In the genomic region with DNA sequence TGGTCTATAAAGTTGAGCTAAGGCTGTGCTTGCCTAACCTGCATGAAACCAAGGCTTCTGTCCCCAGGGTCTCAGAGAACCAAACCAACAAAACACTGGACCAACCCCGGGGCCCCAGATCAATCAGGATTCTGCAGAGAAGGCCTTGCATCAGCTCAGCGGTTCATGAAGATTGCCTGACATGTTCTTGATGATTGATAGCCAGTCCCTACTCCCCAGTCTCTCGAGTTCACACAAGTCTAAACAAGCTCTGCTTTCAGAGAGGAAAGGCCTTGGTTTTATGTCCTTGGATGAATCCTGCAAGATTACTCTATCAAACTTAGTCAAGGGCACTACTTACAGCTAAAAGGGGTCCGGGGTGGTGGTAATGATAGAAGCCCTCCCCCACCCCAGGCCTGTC, we compare ENCODE assay signal across 20 mouse cellular contexts. TPM values are rescaled to one million over a fixed set of nuclear protein-coding genes. Genes with fewer than 3 reads are reported as not detected.
DNase-seq lines count a peak whose midpoint lies in the region; ATAC-seq and TF ChIP-seq lines count a peak whose summit lies in the region.
"Had no signal": no experiment of that assay in that cellular context is flagged by ENCODE, and none has a peak within 500 bp of the region (broad histone marks: within the 10 kb centered on the region; RNA-seq: fewer than 3 reads in every experiment).

No protein-coding gene starts in this region.

- intact Hi-C loops in gastrocnemius, adult 2 months (cut with DNase I): loop anchor here (10.0 kb wide), 1 partner anchor 942 kb away; no protein-coding TSS in a partner anchor

- peaks cover 17% of the 10 kb centered on the region for H3K4me1 ChIP-seq in heart, postnatal 0 days (ENCODE audit: control insufficient read depth, insufficient read depth)
- H3K4me1 ChIP-seq: embryonic facial prominence, embryonic 15.5 days; forebrain, embryonic 15.5 days; intestine, embryonic 15.5 days had no signal

- H3K4me2 ChIP-seq in heart, postnatal 0 days (ENCODE audit: low read depth, low read length): no peak overlapping the region
- H3K4me2 ChIP-seq: embryonic facial prominence, embryonic 15.5 days; forebrain, embryonic 15.5 days; hindbrain, embryonic 14.5 days; intestine, embryonic 15.5 days had no signal

- no peak overlapping the region for H3K9ac ChIP-seq in heart, postnatal 0 days (replicated peaks; ENCODE audit: low read depth, low read length)
- H3K9ac ChIP-seq: embryonic facial prominence, embryonic 15.5 days; forebrain, embryonic 15.5 days; hindbrain, embryonic 14.5 days; intestine, embryonic 15.5 days had no signal

- no peak for ATAC-seq in heart, postnatal 0 days (ENCODE audit: insufficient read depth, low read depth)
- ATAC-seq: CD4-positive, CD25-positive, alpha-beta regulatory T cell, adult 4 months; forebrain, embryonic 15.5 days; intestine, embryonic 15.5 days had no signal

- 0 out of 2 replicates have a peak overlapping the region, but pooled peaks have one; percentile 5 for H3K27ac ChIP-seq in gastrocnemius, adult 2 months
- H3K27ac ChIP-seq in heart, postnatal 0 days (ENCODE audit: low read depth): peak overlapping the region; percentile 62
- H3K27ac ChIP-seq: embryonic facial prominence, embryonic 15.5 days; forebrain, embryonic 15.5 days; heart, embryonic 10.5 days; hindbrain, embryonic 10.5 days; hindbrain, embryonic 14.5 days; intestine, embryonic 15.5 days had no signal

- H3K4me3 ChIP-seq in gastrocnemius, adult 2 months: no peak overlapping the region
- H3K4me3 ChIP-seq in heart, postnatal 0 days (ENCODE audit: low read depth, low read length): no peak overlapping the region
- H3K4me3 ChIP-seq: embryonic facial prominence, embryonic 15.5 days; erythroblast, embryonic 14.5 days; forebrain, embryonic 15.5 days; heart, embryonic 10.5 days; hindbrain, embryonic 10.5 days; intestine, embryonic 15.5 days had no signal

- 62% methylated on average over 4 of the region's 4 CpGs for WGBS in heart, postnatal 0 days

- no peak for TF ChIP-seq EP300 in heart, postnatal 0 days (IDR thresholded peaks at IDR 0.05; ENCODE audit: low read depth)

- DNase-seq in adrenal gland, adult (ENCODE audit: inconsistent age in 2 of 2, low spot score in 1 of 2): peak; percentile 24 to 76
- DNase-seq in adrenal gland, adult 18-20 months (ENCODE audit: low spot score in 2 of 2): no peak
- DNase-seq in gastrocnemius, adult 2 months: no peak
- no peak for DNase-seq in gastrocnemius, postnatal 10 days
- no peak for DNase-seq in heart, postnatal 0 days (ENCODE audit: low spot score)
- no peak for DNase-seq in heart, adult 11 months
- peak; percentile 65 for DNase-seq in gonadal fat pad, adult 2 months (ENCODE audit: low read depth)
- DNase-seq: B cell, adult 2 months; cerebellum, adult 11 months; cerebellum, adult 8-10 months; embryo, embryonic 11 days had no signal

- no peaks in the 10 kb centered on the region for H3K27me3 ChIP-seq in heart, postnatal 0 days (ENCODE audit: control insufficient read depth, insufficient read depth, low read length)
- H3K27me3 ChIP-seq: embryonic facial prominence, embryonic 15.5 days; forebrain, embryonic 15.5 days; intestine, embryonic 15.5 days had no signal

- H3K36me3 ChIP-seq in heart, postnatal 0 days (replicated peaks; ENCODE audit: control insufficient read depth, insufficient read depth, low read length): no peaks in the 10 kb centered on the region
- H3K36me3 ChIP-seq: embryonic facial prominence, embryonic 15.5 days; forebrain, embryonic 15.5 days; G1E; heart, embryonic 10.5 days; hindbrain, embryonic 10.5 days; intestine, embryonic 15.5 days had no signal

- no peaks in the 10 kb centered on the region for H3K9me3 ChIP-seq in heart, postnatal 0 days (replicated peaks; ENCODE audit: control insufficient read depth, low read length)
- H3K9me3 ChIP-seq: embryonic facial prominence, embryonic 15.5 days; forebrain, embryonic 15.5 days; G1E; heart, embryonic 10.5 days; hindbrain, embryonic 10.5 days; intestine, embryonic 15.5 days had no signal

- TF ChIP-seq CTCF in gastrocnemius, adult 2 months (IDR thresholded peaks at IDR 0.05): no peak
- TF ChIP-seq CTCF in heart, postnatal 0 days (IDR thresholded peaks at IDR 0.05; ENCODE audit: low read depth): no peak

RNA-seq across cellular contexts. Expression of gene Bod1, which starts 55.0 kb away (rescaled TPM):
- total RNA-seq in adrenal gland, adult 18-20 months (2021): 10 to 100 TPM; 60.1 to 66.9 TPM
- total RNA-seq in gastrocnemius, adult 2 months (2021): 100 to 1,000 TPM; 137 to 158 TPM
- 100 to 1,000 TPM; 113 TPM for total RNA-seq in gastrocnemius, postnatal 10 days (2021)
- total RNA-seq in heart, postnatal 0 days (2014; rRNA removed; ENCODE audit: low replicate concordance): 77.1 and 96.1 TPM in 2 replicates
- 65.6 and 69.9 TPM in 2 replicates for polyA plus RNA-seq in heart, postnatal 0 days (2015; fragmentation: Nextera tagmentation; extraction: Ambion mirVana)
- polyA plus RNA-seq in gonadal fat pad, adult 2 months (2012; rRNA removed): 75.3 and 79.4 TPM in 2 replicates

Comparison
In these comparisons a context has a peak if more than half of its experiments do, and no peak if none do; other contexts are left out.
1. DNase-seq: peak in adrenal gland, adult (2 of 2) and gonadal fat pad, adult 2 months (single experiment); none in adrenal gland, adult 18-20 months (0 of 2), gastrocnemius, adult 2 months (single experiment), gastrocnemius, postnatal 10 days (single experiment), heart, postnatal 0 days (single experiment) and heart, adult 11 months (single experiment).